Mouse (Mus musculus): ENCODE data around the gene Utp20.

DNA sequence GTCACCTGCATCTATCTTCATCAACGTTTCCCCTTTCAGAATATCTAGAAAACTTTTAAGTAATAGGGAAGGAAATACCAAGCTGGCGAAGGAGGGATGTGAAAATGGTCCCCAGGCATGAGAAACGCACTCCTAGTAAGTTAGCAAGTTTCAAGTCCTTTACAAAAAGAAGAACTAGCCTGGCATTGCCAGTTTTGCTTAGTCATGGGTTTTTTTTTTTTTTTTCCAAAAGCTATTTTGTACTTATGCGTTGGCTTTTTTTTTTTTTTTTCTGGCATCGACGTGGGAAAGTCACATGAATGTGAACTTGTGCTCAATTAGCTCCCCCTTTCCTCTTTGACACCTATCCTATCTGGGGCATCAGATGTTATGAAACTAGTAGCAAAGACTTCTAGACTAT, 114.2 kb downstream of the Utp20 start:
- TF ChIP-seq CTCF (IDR thresholded peaks at IDR 0.05) = no peak
- no peak for TF ChIP-seq EP300 (IDR thresholded peaks at IDR 0.05)

All from lung, postnatal 0 days (tissue).